Mouse (Mus musculus) CH12.LX (cell line): ENCODE results near the gene Pgls. TPM values are rescaled to one million over a fixed set of nuclear protein-coding genes. Genes with fewer than 3 reads are reported as not detected.

ENCODE experiments used
- DNase-seq: peaks from one replicate; pipeline ENCODE4 v3.0.0-alpha.2; 2013; ENCODE audit errors: extremely low read depth
- H3K27ac ChIP-seq: 2 replicates; pipeline ENCODE4 v1.5.1; 2012; ENCODE audit warnings: low read depth, mild to moderate bottlenecking, control low read depth, moderate library complexity; ENCODE audit not compliant: insufficient read depth
- H3K27me3 ChIP-seq: replicated peaks from 2 replicates; pipeline ENCODE3; 2012; ENCODE audit warnings: inconsistent platforms
- H3K36me3 ChIP-seq, 2 experiments: replicated peaks in 1 of 2; 2 replicates each; pipeline versions ENCODE3 to v1.6.1; 2012; ENCODE audit warnings: inconsistent platforms in 1 of 2, low read length in 1 of 2, mild to moderate bottlenecking in 1 of 2, mixed read lengths in 1 of 2, moderate library complexity in 1 of 2; ENCODE audit not compliant: control insufficient read depth in 1 of 2, insufficient read depth in 1 of 2
- H3K4me1 ChIP-seq, 2 experiments: 2 replicates each; pipeline ENCODE4 v1.6.1; 2012; ENCODE audit warnings: inconsistent platforms in 1 of 2, moderate library complexity in 1 of 2; ENCODE audit not compliant: insufficient read depth in 2 of 2, control insufficient read depth in 1 of 2
- H3K4me2 ChIP-seq: 2 replicates; pipeline ENCODE4 v1.6.1; 2012; ENCODE audit warnings: low read depth, mild to moderate bottlenecking, control low read depth; ENCODE audit not compliant: poor library complexity, insufficient read depth, severe bottlenecking
- H3K4me3 ChIP-seq, 3 experiments: fragments of 150-350 bp in 1 of 3; sonication (generic) in 1 of 3; replicated peaks in 1 of 3; 2 replicates each; pipeline versions ENCODE3 to v1.5.1; 2011 to 2012; ENCODE audit warnings: low read depth in 2 of 3, low read length in 2 of 3, mild to moderate bottlenecking in 2 of 3, moderate library complexity in 2 of 3, control low read depth in 1 of 3, improper control_type of control experiment in 1 of 3, inconsistent platforms in 1 of 3, mixed read lengths in 1 of 3; ENCODE audit not compliant: poor library complexity in 1 of 3
- H3K79me2 ChIP-seq: replicated peaks from 2 replicates; pipeline ENCODE4 v1.6.1; 2012; ENCODE audit warnings: mild to moderate bottlenecking, moderate library complexity; ENCODE audit not compliant: control insufficient read depth, poor library complexity, insufficient read depth, severe bottlenecking; ENCODE audit errors: extremely low read depth
- H3K9ac ChIP-seq: 2 replicates; pipeline ENCODE4 v1.6.1; 2012; ENCODE audit warnings: low read depth, mild to moderate bottlenecking, control low read depth, moderate library complexity; ENCODE audit not compliant: insufficient read depth
- H3K9me3 ChIP-seq: replicated peaks from 2 replicates; pipeline ENCODE3; 2012; ENCODE audit warnings: low read length, inconsistent platforms, mixed read lengths
- BHLHE40 ChIP-seq: IDR thresholded peaks from 2 replicates; pipeline ENCODE4 v1.6.1; 2011; ENCODE audit warnings: mild to moderate bottlenecking, low read depth, low read length, improper control_type of control experiment
- CHD1 ChIP-seq: IDR thresholded peaks from 2 replicates; pipeline ENCODE4 v1.6.1; 2012; ENCODE audit warnings: low read depth, low read length, improper control_type of control experiment, inconsistent platforms
- CHD2 ChIP-seq: IDR thresholded peaks from 2 replicates; pipeline ENCODE4 v1.6.1; 2011; ENCODE audit warnings: low read length, improper control_type of control experiment
- E2F4 ChIP-seq: IDR thresholded peaks from 2 replicates; pipeline ENCODE4 v1.6.1; 2011; ENCODE audit warnings: low read depth, low read length, improper control_type of control experiment; ENCODE audit not compliant: insufficient replicate concordance
- ELF1 ChIP-seq: IDR thresholded peaks from 2 replicates; pipeline ENCODE4 v1.6.1; 2014; ENCODE audit warnings: low read depth, mild to moderate bottlenecking, inconsistent platforms, low read length, improper control_type of control experiment
- ETS1 ChIP-seq: conservative IDR thresholded peaks from 2 replicates; pipeline ENCODE4 v1.6.1; 2012; ENCODE audit warnings: low read depth, mild to moderate bottlenecking, inconsistent platforms, low read length, improper control_type of control experiment, moderate library complexity
- GABPA ChIP-seq: IDR thresholded peaks from 2 replicates; pipeline ENCODE4 v1.6.1; 2012; ENCODE audit warnings: low read depth, low read length, improper control_type of control experiment, inconsistent platforms; ENCODE audit not compliant: insufficient replicate concordance
- HCFC1 ChIP-seq: IDR thresholded peaks from 2 replicates; pipeline ENCODE4 v1.6.1; 2012; ENCODE audit warnings: low read depth, mild to moderate bottlenecking, inconsistent platforms, low read length, improper control_type of control experiment
- IRF4 ChIP-seq: IDR thresholded peaks from 2 replicates; pipeline ENCODE4 v1.6.1; 2014; ENCODE audit warnings: low read depth, mild to moderate bottlenecking, inconsistent platforms, low read length, improper control_type of control experiment
- JUN ChIP-seq: IDR thresholded peaks from 2 replicates; pipeline ENCODE4 v1.6.1; 2011; ENCODE audit warnings: low read depth, mild to moderate bottlenecking, low read length, improper control_type of control experiment, moderate library complexity; ENCODE audit not compliant: insufficient read depth
- JUND ChIP-seq: conservative IDR thresholded peaks from 2 replicates; pipeline ENCODE4 v1.6.1; 2011; ENCODE audit warnings: low read depth, low read length, improper control_type of control experiment
- KAT2A ChIP-seq: IDR thresholded peaks from 2 replicates; pipeline ENCODE4 v1.6.1; 2012; ENCODE audit warnings: low read length, improper control_type of control experiment, inconsistent platforms; ENCODE audit not compliant: insufficient replicate concordance
- MAFK ChIP-seq: IDR thresholded peaks from 2 replicates; pipeline ENCODE4 v1.6.1; 2011; ENCODE audit warnings: low read length, improper control_type of control experiment; ENCODE audit not compliant: insufficient replicate concordance
- MAX ChIP-seq: IDR thresholded peaks from 2 replicates; pipeline ENCODE4 v1.6.1; 2011; ENCODE audit warnings: low read length, improper control_type of control experiment
- MAZ ChIP-seq: IDR thresholded peaks from 2 replicates; pipeline ENCODE4 v1.6.1; 2012; ENCODE audit warnings: low read depth, mild to moderate bottlenecking, inconsistent platforms, low read length, improper control_type of control experiment, moderate library complexity
- MEF2A ChIP-seq: IDR thresholded peaks from 2 replicates; pipeline ENCODE4 v1.6.1; 2014; ENCODE audit warnings: low read depth, mild to moderate bottlenecking, inconsistent platforms, low read length, improper control_type of control experiment, borderline replicate concordance
- MXI1 ChIP-seq: IDR thresholded peaks from 2 replicates; pipeline ENCODE4 v1.6.1; 2011; ENCODE audit warnings: mild to moderate bottlenecking, low read depth, low read length, improper control_type of control experiment
- MYC ChIP-seq: IDR thresholded peaks from 2 replicates; pipeline ENCODE4 v1.6.1; 2011; ENCODE audit warnings: low read depth, mild to moderate bottlenecking, improper control_type of control experiment, low read length
- NELFE ChIP-seq: IDR thresholded peaks from 2 replicates; pipeline ENCODE4 v1.6.1; 2011; ENCODE audit warnings: low read depth, low read length, improper control_type of control experiment
- NRF1 ChIP-seq: IDR thresholded peaks from 2 replicates; pipeline ENCODE4 v1.6.1; 2014; ENCODE audit warnings: low read depth, mild to moderate bottlenecking, inconsistent platforms, low read length, improper control_type of control experiment, moderate library complexity
- PAX5 ChIP-seq: IDR thresholded peaks from 2 replicates; pipeline ENCODE4 v1.6.1; 2012; ENCODE audit warnings: low read length, inconsistent platforms, mixed read lengths
- POLR2AphosphoS2 ChIP-seq: IDR thresholded peaks from 2 replicates; pipeline ENCODE4 v1.6.1; 2011; ENCODE audit warnings: low read depth, low read length, improper control_type of control experiment
- RCOR1 ChIP-seq: conservative IDR thresholded peaks from 2 replicates; pipeline ENCODE4 v1.6.1; 2012; ENCODE audit warnings: low read depth, mild to moderate bottlenecking, inconsistent platforms, low read length, improper control_type of control experiment
- TBP ChIP-seq: conservative IDR thresholded peaks from 2 replicates; pipeline ENCODE4 v1.6.1; 2011; ENCODE audit warnings: low read depth, low read length, improper control_type of control experiment
- TCF12 ChIP-seq: IDR thresholded peaks from 2 replicates; pipeline ENCODE4 v1.6.1; 2014; ENCODE audit warnings: low read depth, mild to moderate bottlenecking, inconsistent platforms, low read length, improper control_type of control experiment
- UBTF ChIP-seq: IDR thresholded peaks from 2 replicates; pipeline ENCODE4 v1.6.1; 2012; ENCODE audit warnings: low read depth, mild to moderate bottlenecking, inconsistent platforms, low read length, improper control_type of control experiment, moderate library complexity
- ZMIZ1 ChIP-seq: IDR thresholded peaks from 2 replicates; pipeline ENCODE4 v1.6.1; 2012; ENCODE audit warnings: low read depth, mild to moderate bottlenecking, inconsistent platforms, low read length, improper control_type of control experiment
- ZNF384 ChIP-seq: IDR thresholded peaks from 2 replicates; pipeline ENCODE4 v1.6.1; 2012; ENCODE audit warnings: low read depth, low read length, improper control_type of control experiment, inconsistent platforms
- dilution Hi-C: fragments of 300-500 bp; cut with MboI; formaldehyde crosslinking; loops from 2 replicates; pipeline ENCODE4 v1.14.3; 2020; ENCODE audit warnings: low sequenced_read_pairs; ENCODE audit not compliant: extremely low pct_unique_long_range_greater_than_20kb, extremely low pct_ligation_motif_present
- in situ Hi-C: fragments of 300-500 bp; cut with MboI; formaldehyde crosslinking; loops from 3 replicates; pipeline ENCODE4 v1.14.3; 2019; ENCODE audit warnings: low sequenced_read_pairs, low pct_ligation_motif_present, low pct_unique_long_range_greater_than_20kb, mixed read lengths
- polyA plus RNA-seq: library from polyadenylated mRNA; unstranded; fragments of >175 nt; gene quantifications from 2 replicates; pipeline ENCODE4 v1.2.1, GENCODE M21; 2012; ENCODE audit warnings: low read depth; ENCODE audit not compliant: insufficient read length
- total RNA-seq, 2 experiments: library from RNA; depleted of rRNA; stranded (reverse); fragments of 300-350 nt in 1 of 2; fragments of >200 nt in 1 of 2; gene quantifications; 2 replicates each; pipeline ENCODE4 v1.2.3; 2012 to 2014

The Pgls gene
- total and polyA plus RNA-seq, 3 experiments, result 74.9 to 215 (median 118) TPM

- H3K27me3 ChIP-seq, result no peaks in the 10 kb centered on the region
- TF ChIP-seq RCOR1 (no peak), MAZ (no peak), NELFE (no peak), JUND (no peak), HCFC1 (no peak), KAT2A (no peak), POLR2AphosphoS2 (no peak), ELF1 (no peak), MEF2A (no peak)
- 0 out of 2 replicates have a peak overlapping the region, but pooled peaks have one; percentile 6 for H3K27ac ChIP-seq
- H3K4me3 ChIP-seq, result no peak overlapping the region
- no peak overlapping the region for H3K9ac ChIP-seq
- no peak overlapping the region for H3K4me2 ChIP-seq
- H3K36me3 ChIP-seq, result peaks cover 59 to 95% of the 10 kb centered on the region in 2 experiments
- dilution Hi-C loops (no loop called here), in situ Hi-C loops (no loop called here)
- DNase-seq, result no peak
- no peaks in the 10 kb centered on the region for H3K79me2 ChIP-seq
- no peaks in the 10 kb centered on the region for H3K9me3 ChIP-seq
- peaks cover 29 to 78% of the 10 kb centered on the region in 2 experiments for H3K4me1 ChIP-seq
Measured at GRCm38 (mm10) chr8:71604021-71604420, 12.0 kb downstream of the Pgls start.

- Histone ChIP-seq H3K4me3 (peak within 1 kb of the TSS; percentile 86 to 90 (median 86)), H3K27ac (peak within 1 kb of the TSS; percentile 48), H3K9me3 (no peaks in the 10 kb centered on the region), H3K79me2 (peaks cover 20% of the 10 kb centered on the region), H3K27me3 (no peaks in the 10 kb centered on the region), H3K4me2 (peak within 1 kb of the TSS; percentile 83), H3K9ac (peak within 1 kb of the TSS; percentile 79), H3K4me1 (peaks cover 16 to 62% of the 10 kb centered on the region in 2 experiments), H3K36me3 (peaks cover 30 to 75% of the 10 kb centered on the region in 2 experiments)
- in situ Hi-C loops, result no loop called here
- dilution Hi-C loops, result no loop called here
- peak; percentile 99 for DNase-seq
- TF ChIP-seq CHD2 (no peak; the same call in 1 of the 2 replicates), JUN (no peak), MAFK (no peak), IRF4 (peak; percentile 45; the same call in 1 of the 2 replicates), NELFE (peak; percentile 60; the same call in 1 of the 2 replicates), GABPA (no peak), E2F4 (peak; percentile 72; the same call in 1 of the 2 replicates), KAT2A (0 out of 2 replicates have a peak, but pooled peaks have one; percentile 7), POLR2AphosphoS2 (peak; percentile 68; the same call in 1 of the 2 replicates), PAX5 (no peak), MYC (peak; percentile 66), ETS1 (peak; percentile 43; the same call in 1 of the 2 replicates), TBP (peak; percentile 83), MAX (peak; percentile 69), RCOR1 (no peak), MXI1 (peak; percentile 92), NRF1 (0 out of 2 replicates have a peak, but pooled peaks have one; percentile 32), TCF12 (peak; percentile 45; the same call in 1 of the 2 replicates), UBTF (peak; percentile 78; the same call in 1 of the 2 replicates), HCFC1 (peak; percentile 79), BHLHE40 (peak; percentile 66; the same call in 1 of the 2 replicates), ZMIZ1 (peak; percentile 84), ZNF384 (no peak), CHD1 (no peak)
Measured at GRCm38 (mm10) chr8:71610822-71611651, 19.1 kb downstream of the Pgls start, which contains the start of gene Colgalt1. Colgalt1 (plus strand) TSS chr8:71610998.
